Mouse (Mus musculus) erythroid progenitor cell, adult 5-6 weeks (primary cell): ENCODE measurements around the gene Bex2. TPM values are rescaled to one million over a fixed set of nuclear protein-coding genes. Genes with fewer than 3 reads are reported as not detected.

Experiments used
- total RNA-seq, 2 experiments: library from RNA; stranded (forward) in 1 of 2; stranded (reverse) in 1 of 2; fragments of 150-400 nt in 1 of 2; fragments of 186-747, 209-891 nt in 1 of 2; gene quantifications; 2 replicates each; pipeline versions ENCODE4 v1.2.3 to v1.2.4; 2015 to 2017; ENCODE audit warnings: low replicate concordance in 2 of 2

The Bex2 gene
- total RNA-seq, 2 experiments from 2014 or later = not detected

Other genes starting within 250 kb of the Bex2 start
- not detected in 2 replicates for gene Gprasp2, start 229.2 kb downstream of the Bex2 start, total RNA-seq (2015; ENCODE audit: low replicate concordance)
- gene Gprasp2, start 229.2 kb downstream of the Bex2 start, total RNA-seq (2017; ENCODE audit: low replicate concordance) = not detected in 2 replicates
- gene Arxes2, start 74.4 kb downstream of the Bex2 start, total RNA-seq (2015; ENCODE audit: low replicate concordance) = not detected in 2 replicates
- not detected in 2 replicates for gene Arxes2, start 74.4 kb downstream of the Bex2 start, total RNA-seq (2017; ENCODE audit: low replicate concordance)
- gene Arxes1, start 34.9 kb downstream of the Bex2 start, total RNA-seq (2015; ENCODE audit: low replicate concordance) = not detected in 2 replicates
- not detected in 2 replicates for gene Arxes1, start 34.9 kb downstream of the Bex2 start, total RNA-seq (2017; ENCODE audit: low replicate concordance)
- 3.4 TPM in 1 of 2 replicates, not detected in the other for gene Nxf3, start 17.0 kb upstream of the Bex2 start, total RNA-seq (2015; ENCODE audit: low replicate concordance)
- gene Nxf3, start 17.0 kb upstream of the Bex2 start, total RNA-seq (2017; ENCODE audit: low replicate concordance) = 1.8 TPM in 1 of 2 replicates, not detected in the other
- 23.4 and 65.0 TPM in 2 replicates for gene Bex4, start 70.8 kb upstream of the Bex2 start, total RNA-seq (2015; ENCODE audit: low replicate concordance)
- gene Bex4, start 70.8 kb upstream of the Bex2 start, total RNA-seq (2017; ENCODE audit: low replicate concordance) = 35.6 and 40.6 TPM in 2 replicates
- 27.0 and 72.5 TPM in 2 replicates for gene Tceal8, start 104.1 kb upstream of the Bex2 start, total RNA-seq (2015; ENCODE audit: low replicate concordance)
- 53.2 and 63.0 TPM in 2 replicates for gene Tceal8, start 104.1 kb upstream of the Bex2 start, total RNA-seq (2017; ENCODE audit: low replicate concordance)
- gene Tceal5, start 135.6 kb upstream of the Bex2 start, total RNA-seq (2015; ENCODE audit: low replicate concordance) = not detected in 2 replicates
- not detected in 2 replicates for gene Tceal5, start 135.6 kb upstream of the Bex2 start, total RNA-seq (2017; ENCODE audit: low replicate concordance)
- gene Tceal7, start 146.5 kb upstream of the Bex2 start, total RNA-seq (2015; ENCODE audit: low replicate concordance) = not detected in 2 replicates
- gene Tceal7, start 146.5 kb upstream of the Bex2 start, total RNA-seq (2017; ENCODE audit: low replicate concordance) = not detected in 2 replicates
- 1.3 TPM in 1 of 2 replicates, not detected in the other for gene Bex1, start 147.3 kb upstream of the Bex2 start, total RNA-seq (2015; ENCODE audit: low replicate concordance)
- not detected in 2 replicates for gene Bex1, start 147.3 kb upstream of the Bex2 start, total RNA-seq (2017; ENCODE audit: low replicate concordance)
- gene Tceal9, start 176.8 kb upstream of the Bex2 start, total RNA-seq (2015; ENCODE audit: low replicate concordance) = 47.8 and 73.9 TPM in 2 replicates
- gene Tceal9, start 176.8 kb upstream of the Bex2 start, total RNA-seq (2017; ENCODE audit: low replicate concordance) = 80.9 and 85.2 TPM in 2 replicates
- 96.2 and 127 TPM in 2 replicates for gene Bex3, start 202.0 kb upstream of the Bex2 start, total RNA-seq (2015; ENCODE audit: low replicate concordance)
- 26.9 and 32.9 TPM in 2 replicates for gene Bex3, start 202.0 kb upstream of the Bex2 start, total RNA-seq (2017; ENCODE audit: low replicate concordance)